Mouse (Mus musculus) c-Kit-positive CD71-positive TER-119-positive erythroid progenitor cells, embryonic 14.5 days (primary cell): Measurements from ENCODE around the gene Olfr1216.
"Not testable (repeated sequence)": the region's sequence is repeated elsewhere in the genome, so short reads cannot be mapped to it uniquely, and the experiment has no call there.

Experiments used
- DNase-seq: peaks from one replicate; pipeline ENCODE4 v3.0.0-alpha.2; 2013; ENCODE audit warnings: low spot score

Gene Olfr1216

GRCm38 (mm10) chr2:89018240-89018639, at the start of gene Olfr1216:
Gene Olfr1216, minus strand, starts transcription at chr2:89018340.
- DNase-seq: no peak

- DNase-seq: no peak
Observed at GRCm38 (mm10) chr2:89061087-89061486, 42.9 kb upstream of the Olfr1216 start, which contains the start of gene Olfr1218. Gene Olfr1218, minus strand, starts transcription at chr2:89061187.

GRCm38 (mm10) chr2:89031965-89032364, 13.8 kb upstream of the Olfr1216 start, which contains the start of gene Olfr1217:
Gene Olfr1217, minus strand, starts transcription at chr2:89032065.
- DNase-seq: no peak

- DNase-seq: not testable (repeated sequence)
Observed at GRCm38 (mm10) chr2:89021436-89021835, 3.3 kb upstream of the Olfr1216 start.

GRCm38 (mm10) chr2:89006873-89007272, 11.3 kb downstream of the Olfr1216 start, which contains the start of gene Olfr1215:
Gene Olfr1215, minus strand, starts transcription at chr2:89006973.
- no peak for DNase-seq

GRCm38 (mm10) chr2:88992553-88992952, 25.6 kb downstream of the Olfr1216 start, which contains the start of gene Olfr1214:
Gene Olfr1214, minus strand, starts transcription at chr2:88992653.
- DNase-seq: no peak

- no peak for DNase-seq
Observed at GRCm38 (mm10) chr2:88980181-88980580, 38.0 kb downstream of the Olfr1216 start, which contains the start of gene Gm13762. Gene Gm13762, minus strand, starts transcription at chr2:88980281.
